Mouse (Mus musculus): Measurements from ENCODE around the gene Gm28729.

The Gm28729 gene

DNA sequence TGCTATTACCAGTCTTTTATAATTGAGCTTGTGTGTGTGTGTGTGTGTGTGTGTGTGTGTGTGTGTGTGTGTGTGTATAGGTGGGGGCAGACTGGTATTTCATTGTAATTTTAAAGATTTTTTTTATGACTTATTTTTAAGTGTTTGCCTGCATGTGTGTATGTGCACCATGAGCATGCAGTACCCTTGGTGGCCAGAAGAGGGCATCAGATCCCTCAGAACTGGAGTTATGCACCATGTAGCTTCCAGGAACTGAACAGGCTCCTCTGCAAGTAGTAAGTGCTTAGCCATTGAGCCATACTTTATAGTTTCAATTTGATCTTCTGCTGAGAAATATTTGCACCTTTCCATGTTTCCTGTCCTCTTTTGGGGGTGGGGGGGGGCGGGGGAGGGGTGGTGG is 63.5 kb downstream of the Gm28729 start:
- DNase-seq (ENCODE audit: low spot score): no peak

- no peak for DNase-seq (ENCODE audit: low spot score)
Observed at GRCm38 (mm10) chr9:96460117-96460865, 64.8 kb downstream of the Gm28729 start.

- DNase-seq (ENCODE audit: low spot score): no peak
Observed at GRCm38 (mm10) chr9:96455618-96456017, 69.4 kb downstream of the Gm28729 start.

GRCm38 (mm10) chr9:96452956-96453355 is 72.1 kb downstream of the Gm28729 start:
- DNase-seq (ENCODE audit: low spot score): no peak

DNA sequence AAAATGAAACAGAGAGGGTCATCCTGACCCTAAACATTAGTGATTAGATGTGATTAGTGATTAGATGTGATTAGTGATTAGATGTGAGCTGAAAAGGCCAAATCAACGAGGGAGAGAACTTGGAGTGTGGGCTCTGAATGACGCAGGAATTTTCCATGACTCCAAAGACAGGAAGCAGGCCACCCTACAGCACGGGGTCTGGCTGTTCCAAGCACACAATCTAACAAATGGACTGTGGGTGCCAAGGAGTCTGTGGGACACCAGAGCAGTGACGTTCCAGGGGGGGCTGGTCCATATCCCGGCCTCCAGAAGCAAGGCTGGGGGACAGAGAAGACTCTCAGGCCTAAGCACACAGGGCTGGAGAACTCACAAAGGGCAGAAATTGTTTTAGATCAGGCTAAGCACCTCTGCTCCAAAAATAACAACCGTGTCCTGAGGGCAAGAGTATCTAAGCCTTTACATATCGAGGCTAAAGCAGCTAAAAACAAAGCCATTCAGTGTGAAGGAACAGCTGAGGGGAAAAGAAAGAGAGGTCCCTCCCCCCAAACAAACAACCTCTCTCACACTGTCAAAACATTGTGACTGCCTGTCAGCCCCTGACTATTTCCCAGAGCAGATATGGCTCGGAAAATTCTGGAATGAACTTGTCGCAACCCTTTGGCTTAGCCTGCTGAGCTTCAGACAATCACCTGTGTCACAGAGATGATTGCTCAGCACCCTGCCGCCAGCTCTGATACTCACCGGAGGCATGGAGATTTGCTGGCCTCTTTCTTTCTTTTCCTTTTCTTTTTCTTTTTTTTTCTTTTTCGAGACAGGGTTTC is 74.0 kb downstream of the Gm28729 start:
- DNase-seq (ENCODE audit: low spot score): no peak

DNA sequence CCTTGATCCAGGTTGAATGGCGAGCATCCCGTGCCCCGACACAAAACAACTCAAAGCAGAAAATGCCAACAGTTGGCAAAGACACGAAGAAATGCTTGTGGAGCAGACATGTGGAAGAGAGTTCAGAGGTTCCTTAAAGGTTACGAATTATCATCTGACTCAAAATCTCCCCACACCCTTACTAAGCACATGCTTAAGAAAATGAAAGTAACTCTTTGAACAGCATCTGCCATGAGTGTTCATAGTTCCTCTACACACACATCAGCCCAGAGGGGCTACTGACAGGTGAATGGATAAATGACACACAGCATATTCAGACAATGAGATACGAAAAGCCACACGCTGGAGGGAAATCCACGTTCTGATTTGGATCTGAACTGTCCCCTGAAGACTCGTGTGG is 75.5 kb downstream of the Gm28729 start:
- no peak for DNase-seq (ENCODE audit: low spot score)

GRCm38 (mm10) chr9:96445351-96445750 is 79.7 kb downstream of the Gm28729 start:
- no peak for DNase-seq (ENCODE audit: low spot score)

DNA sequence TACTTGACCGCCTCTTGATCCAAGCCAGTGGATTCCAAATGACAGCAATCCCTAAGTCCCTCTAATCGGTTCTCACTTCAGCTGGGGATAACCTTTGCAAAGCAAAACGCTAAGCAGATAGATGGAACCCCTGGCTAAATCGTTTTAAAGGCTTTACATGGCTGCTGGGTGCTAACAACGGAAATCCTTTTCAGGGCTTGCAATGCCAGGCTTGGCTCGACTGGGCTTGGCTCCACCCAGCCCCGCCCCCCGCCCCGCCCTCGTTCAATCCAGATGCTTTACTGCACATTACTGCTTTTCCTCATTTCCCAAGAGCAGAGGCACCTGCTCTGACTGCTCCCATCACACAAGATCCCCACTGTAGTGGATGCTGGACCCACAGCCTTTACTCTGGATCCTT is 83.0 kb downstream of the Gm28729 start:
- no peak for DNase-seq (ENCODE audit: low spot score)

DNA sequence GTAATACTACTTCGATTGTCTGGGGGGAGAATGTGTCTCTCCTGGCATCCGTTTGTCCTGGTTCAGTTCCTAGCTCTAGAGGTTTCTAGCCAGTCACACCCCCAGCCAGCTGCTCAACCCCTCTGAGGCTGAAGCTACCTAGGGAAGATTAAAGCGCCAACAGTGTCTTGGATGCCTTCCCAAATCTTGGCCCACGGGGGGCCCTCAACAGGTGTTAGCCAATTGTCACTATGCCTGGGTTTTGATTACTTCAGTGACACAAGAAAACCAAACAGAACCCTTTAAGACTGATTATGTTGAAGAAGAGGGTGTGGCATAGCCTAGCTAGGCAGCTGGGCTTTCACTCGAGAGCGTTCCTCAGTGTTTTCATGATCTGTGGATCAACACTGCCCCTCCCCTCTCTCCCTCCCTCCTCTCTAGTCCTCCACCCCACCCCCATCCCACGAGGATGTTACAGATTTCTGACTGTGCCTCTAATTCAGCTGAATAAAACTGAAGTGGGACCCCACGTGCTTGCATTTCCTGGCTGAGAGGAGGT is 86.7 kb downstream of the Gm28729 start:
- peak; percentile 21 for DNase-seq (ENCODE audit: low spot score)

GRCm38 (mm10) chr9:96437805-96438333 is 87.2 kb downstream of the Gm28729 start:
- peak; percentile 45 for DNase-seq (ENCODE audit: low spot score)

DNA sequence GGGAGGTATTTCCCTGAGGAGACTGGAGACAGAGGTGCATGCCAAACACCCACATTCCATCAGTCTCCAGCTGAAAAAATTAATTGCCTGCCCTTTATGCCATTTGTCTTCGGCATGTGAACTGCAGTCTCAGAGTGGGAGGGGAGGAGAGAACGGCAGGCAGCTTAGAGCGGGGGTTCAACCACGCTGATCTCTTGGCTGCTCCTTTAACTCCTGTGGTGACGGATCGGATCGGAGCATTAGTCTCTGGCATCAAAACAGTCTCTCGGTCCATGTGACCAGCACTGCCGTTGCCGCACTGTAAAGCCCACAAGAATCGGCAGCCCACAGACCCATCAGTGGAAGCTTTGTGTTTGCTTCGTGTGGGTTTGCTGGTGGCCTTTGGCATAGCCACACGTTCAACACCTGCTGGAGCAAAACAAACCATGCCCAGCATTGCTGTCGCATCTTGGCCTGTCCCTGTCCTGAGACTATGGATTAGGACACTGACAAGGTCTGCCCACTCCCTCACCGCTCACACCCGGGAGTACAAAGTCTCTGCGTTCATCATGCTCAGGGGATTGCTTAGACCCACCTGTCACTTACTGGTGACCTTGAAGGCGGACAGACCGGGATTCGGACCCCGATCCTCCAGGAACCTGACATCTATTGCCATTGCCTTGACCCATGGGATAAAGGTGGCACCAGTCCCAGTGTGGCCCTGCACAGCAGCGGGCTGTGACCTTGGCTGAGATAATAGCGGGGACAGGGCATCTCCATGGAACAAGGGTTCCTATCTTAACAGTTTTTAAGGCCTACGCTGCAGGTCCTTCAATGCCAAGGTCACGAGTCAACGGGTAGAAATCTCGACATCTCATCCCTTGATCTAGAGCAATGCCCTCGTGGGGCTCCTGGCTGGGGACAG is 87.9 kb downstream of the Gm28729 start:
- peak; percentile 18 for DNase-seq (ENCODE audit: low spot score)
